ENCODE assay signal across 13 mouse cellular contexts in genomic region chr11:60316883-60317282, GRCm38 (mm10). TPM values are rescaled to one million over a fixed set of nuclear protein-coding genes. Genes with fewer than 3 reads are reported as not detected.
DNase-seq lines count a peak whose midpoint lies in the region; ATAC-seq and TF ChIP-seq lines count a peak whose summit lies in the region.
"Had no signal": no experiment of that assay in that cellular context is flagged by ENCODE, and none has a peak within 500 bp of the region (broad histone marks: within the 10 kb centered on the region; RNA-seq: fewer than 3 reads in every experiment).

No protein-coding gene starts in this region.

- no peak for ATAC-seq in forebrain, embryonic 13.5 days
- ATAC-seq in forebrain, embryonic 11.5 days (replicated peaks; ENCODE audit: low FRiP score): no peak
- ATAC-seq in kidney, embryonic 16.5 days (ENCODE audit: low FRiP score, low TSS enrichment): no peak
- ATAC-seq in heart, embryonic 12.5 days (ENCODE audit: insufficient number of reproducible peaks, low FRiP score): no peak
- no peak for ATAC-seq in megakaryocyte-erythroid progenitor cell, adult 5-6 weeks (replicated peaks; ENCODE audit: low FRiP score, low TSS enrichment, poor library complexity, severe bottlenecking)
- ATAC-seq: liver, postnatal 0 days had no signal

- TF ChIP-seq POLR2A in testis, adult 2 months (IDR thresholded peaks at IDR 0.05; ENCODE audit: control insufficient read depth, low read depth, low read length): no peak

- H3K27me3 ChIP-seq in forebrain, embryonic 13.5 days: no peaks in the 10 kb centered on the region
- no peaks in the 10 kb centered on the region for H3K27me3 ChIP-seq in forebrain, embryonic 11.5 days (ENCODE audit: control insufficient read depth, insufficient read depth, low read length)
- H3K27me3 ChIP-seq in kidney, embryonic 16.5 days (ENCODE audit: insufficient read depth, low read length): no peaks in the 10 kb centered on the region
- H3K27me3 ChIP-seq in testis, adult 2 months (ENCODE audit: control insufficient read depth, insufficient read depth, low read length): no peaks in the 10 kb centered on the region
- no peaks in the 10 kb centered on the region for H3K27me3 ChIP-seq in heart, embryonic 12.5 days (replicated peaks)

- no peak for TF ChIP-seq CTCF in testis, adult 2 months (IDR thresholded peaks at IDR 0.05; ENCODE audit: control insufficient read depth, insufficient read depth, insufficient replicate concordance, low read depth, low read length)

- DNase-seq in forebrain, embryonic 11.5 days (ENCODE audit: low spot score): no peak
- DNase-seq in kidney, adult 9 months: no peak
- DNase-seq in testis, postnatal 10 days (ENCODE audit: low spot score): no peak
- DNase-seq: adrenal gland, postnatal 25 days; gastrocnemius, postnatal 14 days; liver, postnatal 0 days had no signal

- WGBS in forebrain, embryonic 13.5 days: 84% methylated on average over 8 of the region's 8 CpGs
- 84% methylated on average over 8 of the region's 8 CpGs for WGBS in forebrain, embryonic 11.5 days
- 58% methylated on average over 8 of the region's 8 CpGs for WGBS in kidney, embryonic 16.5 days
- 83% methylated on average over 8 of the region's 8 CpGs for WGBS in heart, embryonic 12.5 days

- no peaks in the 10 kb centered on the region for H3K9me3 ChIP-seq in forebrain, embryonic 13.5 days (replicated peaks)
- no peaks in the 10 kb centered on the region for H3K9me3 ChIP-seq in forebrain, embryonic 11.5 days (ENCODE audit: control insufficient read depth, low read length)
- no peaks in the 10 kb centered on the region for H3K9me3 ChIP-seq in kidney, embryonic 16.5 days (ENCODE audit: low read length)
- H3K9me3 ChIP-seq in heart, embryonic 12.5 days (replicated peaks): 0 out of 2 replicates have a peak, but pooled peaks cover 3% of the 10 kb centered on the region

- H3K4me1 ChIP-seq in forebrain, embryonic 13.5 days: peaks cover 63% of the 10 kb centered on the region
- no peaks in the 10 kb centered on the region; the same call in 1 of the 2 replicates for H3K4me1 ChIP-seq in forebrain, embryonic 11.5 days (replicated peaks; ENCODE audit: control insufficient read depth, insufficient read depth, low read length)
- peaks cover 65% of the 10 kb centered on the region for H3K4me1 ChIP-seq in kidney, embryonic 16.5 days (ENCODE audit: insufficient read depth, low read length)
- H3K4me1 ChIP-seq in testis, adult 2 months (ENCODE audit: control insufficient read depth, insufficient read depth, low read length): no peaks in the 10 kb centered on the region; the same call in 1 of the 2 replicates
- H3K4me1 ChIP-seq in heart, embryonic 12.5 days (replicated peaks): peaks cover 46% of the 10 kb centered on the region

- H3K4me2 ChIP-seq in forebrain, embryonic 13.5 days: no peak overlapping the region
- H3K4me2 ChIP-seq in forebrain, embryonic 11.5 days (ENCODE audit: low read depth, low read length, severe bottlenecking): no peak overlapping the region
- H3K4me2 ChIP-seq in kidney, embryonic 16.5 days (replicated peaks; ENCODE audit: low read depth, low read length): no peak overlapping the region
- H3K4me2 ChIP-seq in heart, embryonic 12.5 days: no peak overlapping the region
- H3K4me2 ChIP-seq: heart, embryonic 11.5 days had no signal

- no peaks in the 10 kb centered on the region for H3K36me3 ChIP-seq in forebrain, embryonic 13.5 days (ENCODE audit: poor library complexity, severe bottlenecking)
- no peaks in the 10 kb centered on the region for H3K36me3 ChIP-seq in forebrain, embryonic 11.5 days (ENCODE audit: control insufficient read depth, insufficient read depth, low read length)
- peaks cover 3% of the 10 kb centered on the region; the same call in 1 of the 2 replicates for H3K36me3 ChIP-seq in kidney, embryonic 16.5 days (ENCODE audit: insufficient read depth, low read length)
- H3K36me3 ChIP-seq in testis, adult 2 months (ENCODE audit: control insufficient read depth, insufficient read depth, low read length): no peaks in the 10 kb centered on the region
- H3K36me3 ChIP-seq in heart, embryonic 12.5 days: no peaks in the 10 kb centered on the region

- H3K27ac ChIP-seq in forebrain, embryonic 13.5 days: peak overlapping the region; percentile 1; the same call in 1 of the 2 replicates
- no peak overlapping the region for H3K27ac ChIP-seq in forebrain, embryonic 11.5 days (ENCODE audit: low read depth, low read length)
- H3K27ac ChIP-seq in kidney, embryonic 16.5 days (ENCODE audit: low read length): peak overlapping the region; percentile 80
- H3K27ac ChIP-seq in testis, adult 2 months (ENCODE audit: control insufficient read depth, insufficient read depth, low read depth, low read length): peak overlapping the region; percentile 49
- no peak overlapping the region for H3K27ac ChIP-seq in heart, embryonic 12.5 days (ENCODE audit: poor library complexity, severe bottlenecking)
- H3K27ac ChIP-seq: macrophage had no signal

- no peak overlapping the region for H3K9ac ChIP-seq in forebrain, embryonic 13.5 days
- H3K9ac ChIP-seq in forebrain, embryonic 11.5 days (ENCODE audit: low read length): no peak overlapping the region
- H3K9ac ChIP-seq in kidney, embryonic 16.5 days (replicated peaks; ENCODE audit: low read length): peak overlapping the region; percentile 20; the same call in 1 of the 2 replicates
- no peak overlapping the region for H3K9ac ChIP-seq in heart, embryonic 12.5 days
- H3K9ac ChIP-seq: liver, postnatal 0 days had no signal

- H3K4me3 ChIP-seq in forebrain, embryonic 13.5 days: no peak overlapping the region
- H3K4me3 ChIP-seq in forebrain, embryonic 11.5 days (ENCODE audit: low read depth, low read length): no peak overlapping the region
- H3K4me3 ChIP-seq in kidney, embryonic 16.5 days (ENCODE audit: low read length): no peak overlapping the region
- no peak overlapping the region for H3K4me3 ChIP-seq in testis, adult 2 months (ENCODE audit: control insufficient read depth, low read depth, low read length)
- H3K4me3 ChIP-seq in heart, embryonic 12.5 days: no peak overlapping the region

RNA-seq across cellular contexts. Expression of gene Tom1l2, which starts 35.8 kb away (rescaled TPM):
- 29.7 and 35.3 TPM in 2 replicates for polyA plus RNA-seq in forebrain, embryonic 13.5 days (2015; fragmentation: Nextera tagmentation; extraction: Ambion mirVana)
- polyA plus RNA-seq in forebrain, embryonic 11.5 days (2014; fragmentation: Nextera tagmentation; extraction: Ambion mirVana): 18.0 and 19.5 TPM in 2 replicates
- 36.3 and 41.7 TPM in 2 replicates for polyA plus RNA-seq in kidney, embryonic 16.5 days (2015; fragmentation: Nextera tagmentation; extraction: Ambion mirVana)
- polyA plus RNA-seq in testis, adult 2 months (2012; rRNA removed): 18.5 and 22.3 TPM in 2 replicates
- 28.9 and 32.1 TPM in 2 replicates for polyA plus RNA-seq in heart, embryonic 12.5 days (2016; fragmentation: Nextera tagmentation; extraction: Ambion mirVana)
- total RNA-seq in megakaryocyte-erythroid progenitor cell, adult 5-6 weeks (2014; fragmentation: Nextera tagmentation): 15.9 and 19.0 TPM in 2 replicates
- 3.9 and 5.3 TPM in 2 replicates for total RNA-seq in megakaryocyte-erythroid progenitor cell, adult 5-6 weeks (2017)

RNA-seq across cellular contexts. Expression of gene Drc3, which starts 36.2 kb away (rescaled TPM):
- 3.1 and 5.8 TPM in 2 replicates for polyA plus RNA-seq in forebrain, embryonic 13.5 days (2015; fragmentation: Nextera tagmentation; extraction: Ambion mirVana)
- 1.6 and 2.1 TPM in 2 replicates for polyA plus RNA-seq in forebrain, embryonic 11.5 days (2014; fragmentation: Nextera tagmentation; extraction: Ambion mirVana)
- 2.1 and 2.8 TPM in 2 replicates for polyA plus RNA-seq in kidney, embryonic 16.5 days (2015; fragmentation: Nextera tagmentation; extraction: Ambion mirVana)
- polyA plus RNA-seq in testis, adult 2 months (2012; rRNA removed): 62.2 and 70.2 TPM in 2 replicates
- polyA plus RNA-seq in heart, embryonic 12.5 days (2016; fragmentation: Nextera tagmentation; extraction: Ambion mirVana): 1.6 and 2.3 TPM in 2 replicates
- total RNA-seq in megakaryocyte-erythroid progenitor cell, adult 5-6 weeks (2014; fragmentation: Nextera tagmentation): 0.68 TPM in 1 of 2 replicates, not detected in the other
- 0.19 and 0.66 TPM in 2 replicates for total RNA-seq in megakaryocyte-erythroid progenitor cell, adult 5-6 weeks (2017)
- polyA plus RNA-seq: macrophage had no signal

Comparison
In these comparisons a context has a peak if more than half of its experiments do, and no peak if none do; other contexts are left out.
1. H3K27ac ChIP-seq: peak in forebrain, embryonic 13.5 days (single experiment), kidney, embryonic 16.5 days (single experiment) and testis, adult 2 months (single experiment); none in forebrain, embryonic 11.5 days (single experiment) and heart, embryonic 12.5 days (single experiment).